Mouse (Mus musculus): ENCODE measurements around the gene Zfp617.
"Not testable (repeated sequence)": the region's sequence is repeated elsewhere in the genome, so short reads cannot be mapped to it uniquely, and the experiment has no call there.

Zfp617 gene

GRCm38 (mm10) chr8:71952489-71952888, 44.1 kb downstream of the Zfp617 start:
- no peak for DNase-seq (ENCODE audit: low spot score)

GRCm38 (mm10) chr8:71952961-71953700, 44.7 kb downstream of the Zfp617 start:
- not testable (repeated sequence) for DNase-seq (ENCODE audit: low spot score)

GRCm38 (mm10) chr8:71954666-71955065, 46.2 kb downstream of the Zfp617 start:
- no peak for DNase-seq (ENCODE audit: low spot score)

GRCm38 (mm10) chr8:71960483-71960882, 52.0 kb downstream of the Zfp617 start:
- no peak for DNase-seq (ENCODE audit: low spot score)

GRCm38 (mm10) chr8:71961796-71962195, 53.4 kb downstream of the Zfp617 start:
- peak; percentile 26 for DNase-seq (ENCODE audit: low spot score)

- peak; percentile 22 for DNase-seq (ENCODE audit: low spot score)
Measured at GRCm38 (mm10) chr8:71964051-71964450, 55.6 kb downstream of the Zfp617 start.

GRCm38 (mm10) chr8:71965166-71965565, 56.7 kb downstream of the Zfp617 start:
- peak; percentile 59 for DNase-seq (ENCODE audit: low spot score)

- DNase-seq (ENCODE audit: low spot score): no peak
Measured at GRCm38 (mm10) chr8:71966411-71966810, 58.0 kb downstream of the Zfp617 start.

GRCm38 (mm10) chr8:71967261-71967660, 58.8 kb downstream of the Zfp617 start:
- DNase-seq (ENCODE audit: low spot score): no peak

GRCm38 (mm10) chr8:71968100-71968499, 59.7 kb downstream of the Zfp617 start:
- DNase-seq (ENCODE audit: low spot score): no peak

- no peak for DNase-seq (ENCODE audit: low spot score)
Measured at GRCm38 (mm10) chr8:71968636-71969035, 60.2 kb downstream of the Zfp617 start.

GRCm38 (mm10) chr8:71971945-71972344, 63.5 kb downstream of the Zfp617 start:
- DNase-seq (ENCODE audit: low spot score): peak; percentile 43

GRCm38 (mm10) chr8:71974211-71974610, 65.8 kb downstream of the Zfp617 start:
- peak; percentile 7 for DNase-seq (ENCODE audit: low spot score)

- peak; percentile 19 for DNase-seq (ENCODE audit: low spot score)
Measured at GRCm38 (mm10) chr8:71981032-71981431, 72.6 kb downstream of the Zfp617 start.

GRCm38 (mm10) chr8:71981456-71981855, 73.0 kb downstream of the Zfp617 start:
- no peak for DNase-seq (ENCODE audit: low spot score)

All from testis, postnatal 10 days (tissue).